ENCODE assay signal across 8 mouse cellular contexts in the genomic region with DNA sequence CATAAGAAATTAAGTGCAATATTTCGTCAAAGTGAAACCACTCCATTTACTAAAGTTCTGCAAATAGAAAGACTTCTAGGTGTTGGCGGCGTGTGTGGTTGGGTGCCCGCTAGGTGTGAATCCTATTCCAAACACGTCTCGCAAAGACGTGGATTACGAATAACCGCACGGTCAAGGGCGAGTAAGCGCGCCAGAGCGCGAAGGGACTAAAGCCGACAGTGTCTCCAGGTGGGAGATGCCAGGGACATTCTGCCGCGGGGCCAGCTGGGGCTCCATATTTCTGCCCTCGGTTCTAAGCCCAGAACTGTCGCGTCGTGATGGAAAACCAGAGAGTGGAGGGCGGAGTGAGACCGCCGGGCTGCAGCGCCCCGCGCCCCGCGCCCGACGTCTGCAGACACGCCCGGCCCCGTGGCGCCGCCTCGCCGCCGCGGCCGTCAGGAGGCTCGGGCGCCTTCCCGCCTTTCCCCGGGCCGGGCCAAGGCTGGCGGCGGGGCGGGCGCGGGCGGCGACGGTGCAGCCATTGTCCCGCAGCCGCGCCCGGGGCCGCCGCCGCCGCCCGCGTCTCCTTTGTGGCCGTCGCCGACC. TPM values are rescaled to one million over a fixed set of nuclear protein-coding genes. Genes with fewer than 3 reads are reported as not detected.
A peak's percentile ranks its signal among the peaks of the same experiment; 100 is the strongest.
DNase-seq lines count a peak whose midpoint lies in the region; ATAC-seq lines count a peak whose summit lies in the region.

No protein-coding gene starts in this region.

- H3K36me3 ChIP-seq in embryonic facial prominence, embryonic 11.5 days (replicated peaks; ENCODE audit: control insufficient read depth, insufficient read depth, low read depth, low read length) = no peaks in the 10 kb centered on the region
- no peaks in the 10 kb centered on the region for H3K36me3 ChIP-seq in heart, embryonic 10.5 days
- no peaks in the 10 kb centered on the region for H3K36me3 ChIP-seq in kidney, embryonic 14.5 days (ENCODE audit: control insufficient read depth, insufficient read depth, low read length)
- H3K36me3 ChIP-seq in liver, embryonic 12.5 days = no peaks in the 10 kb centered on the region

- under 1% methylated on average over 38 of the region's 68 CpGs for WGBS in embryonic facial prominence, embryonic 11.5 days
- under 1% methylated on average over 67 of the region's 68 CpGs for WGBS in heart, embryonic 10.5 days
- under 1% methylated on average over 45 of the region's 68 CpGs for WGBS in kidney, embryonic 14.5 days
- WGBS in liver, embryonic 12.5 days (ENCODE audit: insufficient replicate concordance) = 1% methylated on average over 22 of the region's 68 CpGs

- peak overlapping the region; percentile 87 for H3K9ac ChIP-seq in embryonic facial prominence, embryonic 11.5 days (replicated peaks; ENCODE audit: low read length)
- H3K9ac ChIP-seq in kidney, embryonic 14.5 days (ENCODE audit: low read depth, low read length) = peak overlapping the region; percentile 94
- H3K9ac ChIP-seq in liver, embryonic 12.5 days = peak overlapping the region; percentile 79

- peak; percentile 58 to 64 for DNase-seq in B cell, adult 2 months
- peak; percentile 76 for DNase-seq in adrenal gland, adult 2 months
- peak; percentile 54 for DNase-seq in embryonic facial prominence, embryonic 11.5 days (ENCODE audit: low spot score)
- no peak for DNase-seq in heart, embryonic 10.5 days (ENCODE audit: low spot score)
- peak; percentile 67 for DNase-seq in naive thymus-derived CD4-positive, alpha-beta T cell, adult 2 months (ENCODE audit: low read depth)
- DNase-seq in testis, postnatal 10 days (ENCODE audit: low spot score) = peak; percentile 67

- no peaks in the 10 kb centered on the region for H3K4me1 ChIP-seq in embryonic facial prominence, embryonic 11.5 days (ENCODE audit: control insufficient read depth, insufficient read depth, low read length)
- H3K4me1 ChIP-seq in heart, embryonic 10.5 days = no peaks in the 10 kb centered on the region
- H3K4me1 ChIP-seq in kidney, embryonic 14.5 days (ENCODE audit: control insufficient read depth, insufficient read depth, low read length) = peaks cover 4% of the 10 kb centered on the region; the same call in 1 of the 2 replicates
- H3K4me1 ChIP-seq in liver, embryonic 12.5 days = peaks cover 58% of the 10 kb centered on the region

- H3K27ac ChIP-seq in embryonic facial prominence, embryonic 11.5 days (replicated peaks; ENCODE audit: low read depth, low read length) = peak overlapping the region; percentile 59
- H3K27ac ChIP-seq in heart, embryonic 10.5 days = peak overlapping the region; percentile 93
- H3K27ac ChIP-seq in kidney, embryonic 14.5 days (ENCODE audit: low read depth, low read length) = peak overlapping the region; percentile 78
- H3K27ac ChIP-seq in liver, embryonic 12.5 days = peak overlapping the region; percentile 65

- H3K27me3 ChIP-seq in embryonic facial prominence, embryonic 11.5 days (ENCODE audit: control insufficient read depth, insufficient read depth, low read length) = peaks cover 10% of the 10 kb centered on the region
- peaks cover 36% of the 10 kb centered on the region for H3K27me3 ChIP-seq in heart, embryonic 10.5 days (ENCODE audit: insufficient read depth, poor library complexity, severe bottlenecking)
- H3K27me3 ChIP-seq in kidney, embryonic 14.5 days (ENCODE audit: control insufficient read depth, insufficient read depth, low read length) = 0 out of 2 replicates have a peak, but pooled peaks cover 3% of the 10 kb centered on the region
- H3K27me3 ChIP-seq in liver, embryonic 12.5 days (replicated peaks) = peaks cover 61% of the 10 kb centered on the region

- no peak; the same call in 1 of the 2 replicates for ATAC-seq in embryonic facial prominence, embryonic 11.5 days (replicated peaks; ENCODE audit: insufficient number of reproducible peaks, low FRiP score, low TSS enrichment, low read depth)
- peak; percentile 66 for ATAC-seq in kidney, embryonic 14.5 days (ENCODE audit: low FRiP score, low TSS enrichment)
- peak; percentile 69 for ATAC-seq in liver, embryonic 12.5 days

- peak overlapping the region; percentile 71 for H3K4me3 ChIP-seq in embryonic facial prominence, embryonic 11.5 days (ENCODE audit: low read depth, low read length)
- H3K4me3 ChIP-seq in heart, embryonic 10.5 days = peak overlapping the region; percentile 75
- H3K4me3 ChIP-seq in kidney, embryonic 14.5 days (ENCODE audit: low read length) = peak overlapping the region; percentile 79
- H3K4me3 ChIP-seq in liver, embryonic 12.5 days = peak overlapping the region; percentile 80

- no peaks in the 10 kb centered on the region for H3K9me3 ChIP-seq in embryonic facial prominence, embryonic 11.5 days (replicated peaks; ENCODE audit: control insufficient read depth, low read length)
- H3K9me3 ChIP-seq in heart, embryonic 10.5 days = no peaks in the 10 kb centered on the region
- no peaks in the 10 kb centered on the region for H3K9me3 ChIP-seq in kidney, embryonic 14.5 days (ENCODE audit: control insufficient read depth, low read length)
- no peaks in the 10 kb centered on the region for H3K9me3 ChIP-seq in liver, embryonic 12.5 days (replicated peaks)

- H3K4me2 ChIP-seq in embryonic facial prominence, embryonic 11.5 days (ENCODE audit: low read depth, low read length) = peak overlapping the region; percentile 79
- peak overlapping the region; percentile 85 for H3K4me2 ChIP-seq in kidney, embryonic 14.5 days (replicated peaks; ENCODE audit: low read depth, low read length)
- H3K4me2 ChIP-seq in liver, embryonic 12.5 days = peak overlapping the region; percentile 95

RNA-seq across cellular contexts. Expression of gene Zbtb8a, which starts 0.9 kb away (rescaled TPM):
- total RNA-seq in adrenal gland, adult 2 months (2021) = 1 to 10 TPM; 6.1 to 6.4 TPM
- polyA plus RNA-seq in adrenal gland, adult 2 months (2012; rRNA removed) = 2.4 and 2.7 TPM in 2 replicates
- 6.5 and 7.2 TPM in 2 replicates for polyA plus RNA-seq in embryonic facial prominence, embryonic 11.5 days (2014; fragmentation: Nextera tagmentation; extraction: Ambion mirVana)
- 7.5 and 9.3 TPM in 2 replicates for polyA plus RNA-seq in heart, embryonic 10.5 days (2016; fragmentation: Nextera tagmentation; extraction: Ambion mirVana)
- polyA plus RNA-seq in kidney, embryonic 14.5 days (2014; fragmentation: Nextera tagmentation; extraction: Ambion mirVana) = 7.9 and 13.3 TPM in 2 replicates
- 3.1 TPM in 2 replicates for polyA plus RNA-seq in liver, embryonic 12.5 days (2016; fragmentation: Nextera tagmentation; extraction: Ambion mirVana)

RNA-seq across cellular contexts. Expression of gene Zbtb8os, which starts 41.6 kb away (rescaled TPM):
- 10 to 100 TPM; 42.7 to 48.4 TPM for total RNA-seq in adrenal gland, adult 2 months (2021)
- 4.1 and 5.3 TPM in 2 replicates for polyA plus RNA-seq in adrenal gland, adult 2 months (2012; rRNA removed)
- polyA plus RNA-seq in embryonic facial prominence, embryonic 11.5 days (2014; fragmentation: Nextera tagmentation; extraction: Ambion mirVana) = 46.1 and 53.6 TPM in 2 replicates
- polyA plus RNA-seq in heart, embryonic 10.5 days (2016; fragmentation: Nextera tagmentation; extraction: Ambion mirVana) = 50.0 and 58.8 TPM in 2 replicates
- polyA plus RNA-seq in kidney, embryonic 14.5 days (2014; fragmentation: Nextera tagmentation; extraction: Ambion mirVana) = 50.2 and 70.1 TPM in 2 replicates
- 31.1 and 38.9 TPM in 2 replicates for polyA plus RNA-seq in liver, embryonic 12.5 days (2016; fragmentation: Nextera tagmentation; extraction: Ambion mirVana)

RNA-seq across cellular contexts. Expression of gene Rbbp4, which starts 41.9 kb away (rescaled TPM):
- 100 to 1,000 TPM; 116 to 144 TPM for total RNA-seq in adrenal gland, adult 2 months (2021)
- 9.7 and 10.4 TPM in 2 replicates for polyA plus RNA-seq in adrenal gland, adult 2 months (2012; rRNA removed)
- polyA plus RNA-seq in embryonic facial prominence, embryonic 11.5 days (2014; fragmentation: Nextera tagmentation; extraction: Ambion mirVana) = 584 and 661 TPM in 2 replicates
- 329 and 377 TPM in 2 replicates for polyA plus RNA-seq in heart, embryonic 10.5 days (2016; fragmentation: Nextera tagmentation; extraction: Ambion mirVana)
- 421 and 437 TPM in 2 replicates for polyA plus RNA-seq in kidney, embryonic 14.5 days (2014; fragmentation: Nextera tagmentation; extraction: Ambion mirVana)
- polyA plus RNA-seq in liver, embryonic 12.5 days (2016; fragmentation: Nextera tagmentation; extraction: Ambion mirVana) = 292 and 306 TPM in 2 replicates

Comparison
In these comparisons a context has a peak if more than half of its experiments do, and no peak if none do; other contexts are left out.
1. RNA of gene Rbbp4, which starts 41.9 kb away (polyA plus RNA-seq): 584 to 661 TPM in embryonic facial prominence, embryonic 11.5 days, 421 to 437 TPM in kidney, embryonic 14.5 days, 329 to 377 TPM in heart, embryonic 10.5 days and 292 to 306 TPM in liver, embryonic 12.5 days; 9.7 to 10.4 TPM in adrenal gland, adult 2 months; every median in the first group is over 10 times any median in the second.
2. Peak in every context shown above with its lines, with median percentiles within 50 percentile points of each other: H3K27ac ChIP-seq, H3K4me2 ChIP-seq, H3K4me3 ChIP-seq and H3K9ac ChIP-seq.